Mouse (Mus musculus) neural tube, embryonic 11.5 days (tissue): ENCODE results near the gene Ep400. TPM values are rescaled to one million over a fixed set of nuclear protein-coding genes. Genes with fewer than 3 reads are reported as not detected.
"Not testable (repeated sequence)": the region's sequence is repeated elsewhere in the genome, so short reads cannot be mapped to it uniquely, and the experiment has no call there.

ENCODE experiments used
- ATAC-seq: fragments of 200-750 bp; cut with Nextera tagmentation; 2 replicates; pipeline ENCODE4 v1.8.0; 2017; ENCODE audit warnings: moderate number of reproducible peaks, mild to moderate bottlenecking, moderate TSS enrichment, moderate library complexity; ENCODE audit not compliant: insufficient read depth, low FRiP score, low TSS enrichment
- DNase-seq: peaks from one replicate; pipeline ENCODE4 v3.0.0-alpha.2; 2015; ENCODE audit warnings: low spot score
- H3K27ac ChIP-seq: fragments of 300-500 bp; sonication (generic); 2 replicates; pipeline ENCODE4 v1.5.1; 2014; ENCODE audit warnings: low read depth, mild to moderate bottlenecking, low read length
- H3K27me3 ChIP-seq: fragments of 300-500 bp; sonication (generic); 2 replicates; pipeline ENCODE4 v1.6.1; 2014; ENCODE audit warnings: mild to moderate bottlenecking, low read length, mixed read lengths; ENCODE audit not compliant: control insufficient read depth, insufficient read depth
- H3K36me3 ChIP-seq: fragments of 300-500 bp; sonication (generic); 2 replicates; pipeline ENCODE4 v1.6.1; 2014; ENCODE audit warnings: mild to moderate bottlenecking, low read length, moderate library complexity, mixed read lengths; ENCODE audit not compliant: control insufficient read depth, insufficient read depth
- H3K4me1 ChIP-seq: fragments of 300-500 bp; sonication (generic); 2 replicates; pipeline ENCODE4 v1.6.1; 2014; ENCODE audit warnings: low read length, mixed read lengths; ENCODE audit not compliant: control insufficient read depth, insufficient read depth
- H3K4me2 ChIP-seq: fragments of 300-500 bp; sonication (generic); 2 replicates; pipeline ENCODE4 v1.6.1; 2014; ENCODE audit warnings: low read depth, mild to moderate bottlenecking, moderate library complexity
- H3K4me3 ChIP-seq: fragments of 300-500 bp; sonication (generic); 2 replicates; pipeline ENCODE4 v1.5.1; 2014; ENCODE audit warnings: low read depth, low read length
- H3K9ac ChIP-seq: fragments of 300-500 bp; sonication (generic); 2 replicates; pipeline ENCODE4 v1.6.1; 2014; ENCODE audit warnings: mild to moderate bottlenecking, low read length
- H3K9me3 ChIP-seq: fragments of 300-500 bp; sonication (generic); 2 replicates; pipeline ENCODE4 v1.6.1; 2016; ENCODE audit warnings: low read length; ENCODE audit not compliant: control insufficient read depth
- WGBS: fragments of 180-500 bp; shearing (Covaris S2); extraction: QIAGEN DNeasy Blood & Tissue Kit; methylation state at CpG from one replicate; pipeline ENCODE4 v1.1.7; 2014; 5-methylcytosine and 5-hydroxymethylcytosine counted together
- polyA plus RNA-seq: library from polyadenylated mRNA; unstranded; fragments of >200 nt; fragmentation: Nextera tagmentation; extraction: Ambion mirVana; gene quantifications from 2 replicates; pipeline ENCODE4 v1.2.1, GENCODE M21; 2014

The Ep400 gene
- polyA plus RNA-seq, 1 experiment from 2014 or later = 50.4 TPM

- 91% methylated on average over 1 of the region's 1 CpGs for WGBS
- Histone ChIP-seq H3K9me3 (no peaks in the 10 kb centered on the region), H3K27ac (no peak overlapping the region), H3K4me1 (no peaks in the 10 kb centered on the region), H3K4me2 (no peak overlapping the region), H3K27me3 (no peaks in the 10 kb centered on the region), H3K36me3 (peaks cover 12% of the 10 kb centered on the region; the same call in 1 of the 2 replicates), H3K4me3 (no peak overlapping the region), H3K9ac (no peak overlapping the region)
- no peak for DNase-seq
- ATAC-seq = no peak
Observed at GRCm38 (mm10) chr5:110727850-110728249, 42.7 kb downstream of the Ep400 start.

- no peak overlapping the region for H3K4me3 ChIP-seq
- no peak overlapping the region for H3K9ac ChIP-seq
- no peaks in the 10 kb centered on the region for H3K27me3 ChIP-seq
- no peak overlapping the region for H3K4me2 ChIP-seq
- no peak overlapping the region for H3K27ac ChIP-seq
- peaks cover 10% of the 10 kb centered on the region for H3K36me3 ChIP-seq
- no peaks in the 10 kb centered on the region for H3K4me1 ChIP-seq
- DNase-seq (no peak), ATAC-seq (no peak)
- H3K9me3 ChIP-seq = no peaks in the 10 kb centered on the region
- 95% methylated on average over 2 of the region's 2 CpGs for WGBS
Observed at GRCm38 (mm10) chr5:110723543-110723942, 47.0 kb downstream of the Ep400 start.

- not testable (repeated sequence) for H3K4me2 ChIP-seq, H3K9me3 ChIP-seq, H3K9ac ChIP-seq, H3K27ac ChIP-seq, H3K4me1 ChIP-seq, H3K27me3 ChIP-seq, DNase-seq, H3K4me3 ChIP-seq, ATAC-seq
- H3K36me3 ChIP-seq = peaks cover 16% of the 10 kb centered on the region
- WGBS = 94% methylated on average over 1 of the region's 1 CpGs
Observed at GRCm38 (mm10) chr5:110721463-110721862, 49.1 kb downstream of the Ep400 start.

GRCm38 (mm10) chr5:110711455-110711854 lies 59.1 kb downstream of the Ep400 start:
- Histone ChIP-seq H3K27me3 (no peaks in the 10 kb centered on the region), H3K4me3 (no peak overlapping the region), H3K9ac (no peak overlapping the region), H3K9me3 (no peaks in the 10 kb centered on the region), H3K4me1 (no peaks in the 10 kb centered on the region), H3K27ac (no peak overlapping the region), H3K36me3 (peaks cover 14% of the 10 kb centered on the region), H3K4me2 (no peak overlapping the region)
- 98% methylated on average over 2 of the region's 2 CpGs for WGBS
- DNase-seq = no peak
- no peak for ATAC-seq

GRCm38 (mm10) chr5:110709256-110709655 lies 61.3 kb downstream of the Ep400 start:
- no peak overlapping the region for H3K27ac ChIP-seq
- WGBS = 94% methylated on average over 4 of the region's 4 CpGs
- H3K9me3 ChIP-seq = no peaks in the 10 kb centered on the region
- no peaks in the 10 kb centered on the region for H3K4me1 ChIP-seq
- H3K9ac ChIP-seq = no peak overlapping the region
- no peak for DNase-seq
- peaks cover 19% of the 10 kb centered on the region for H3K36me3 ChIP-seq
- ATAC-seq = no peak
- H3K27me3 ChIP-seq = no peaks in the 10 kb centered on the region
- no peak overlapping the region for H3K4me2 ChIP-seq
- H3K4me3 ChIP-seq = no peak overlapping the region

GRCm38 (mm10) chr5:110704004-110704403 lies 66.5 kb downstream of the Ep400 start:
- no peaks in the 10 kb centered on the region for H3K27me3 ChIP-seq
- H3K9ac ChIP-seq = no peak overlapping the region
- no peaks in the 10 kb centered on the region for H3K4me1 ChIP-seq
- H3K4me2 ChIP-seq = no peak overlapping the region
- H3K9me3 ChIP-seq = no peaks in the 10 kb centered on the region
- H3K4me3 ChIP-seq = no peak overlapping the region
- H3K36me3 ChIP-seq = peaks cover 26% of the 10 kb centered on the region
- no peak overlapping the region for H3K27ac ChIP-seq
- WGBS = 90% methylated on average over 1 of the region's 1 CpGs
- DNase-seq (no peak), ATAC-seq (no peak)

GRCm38 (mm10) chr5:110698617-110699016 lies 71.9 kb downstream of the Ep400 start:
- Histone ChIP-seq H3K27me3 (no peaks in the 10 kb centered on the region), H3K36me3 (peaks cover 20% of the 10 kb centered on the region), H3K4me1 (no peaks in the 10 kb centered on the region), H3K9me3 (no peaks in the 10 kb centered on the region), H3K4me3 (no peak overlapping the region), H3K27ac (no peak overlapping the region), H3K4me2 (no peak overlapping the region), H3K9ac (no peak overlapping the region)
- DNase-seq (no peak), ATAC-seq (no peak)
- WGBS = 82% methylated on average over 4 of the region's 4 CpGs

GRCm38 (mm10) chr5:110682041-110682440 lies 88.5 kb downstream of the Ep400 start:
- H3K4me1 ChIP-seq = no peaks in the 10 kb centered on the region
- DNase-seq (no peak), ATAC-seq (no peak)
- WGBS = 84% methylated on average over 8 of the region's 8 CpGs
- H3K27me3 ChIP-seq = no peaks in the 10 kb centered on the region
- H3K4me3 ChIP-seq = no peak overlapping the region
- H3K4me2 ChIP-seq = no peak overlapping the region
- no peaks in the 10 kb centered on the region for H3K9me3 ChIP-seq
- H3K9ac ChIP-seq = no peak overlapping the region
- H3K36me3 ChIP-seq = peaks cover 24% of the 10 kb centered on the region
- no peak overlapping the region for H3K27ac ChIP-seq

GRCm38 (mm10) chr5:110665486-110666121 lies 104.9 kb downstream of the Ep400 start:
- DNase-seq (no peak), ATAC-seq (no peak)
- Histone ChIP-seq H3K27ac (no peak overlapping the region), H3K4me2 (no peak overlapping the region), H3K9ac (no peak overlapping the region), H3K27me3 (no peaks in the 10 kb centered on the region), H3K4me3 (no peak overlapping the region), H3K4me1 (no peaks in the 10 kb centered on the region), H3K36me3 (peaks cover 32% of the 10 kb centered on the region), H3K9me3 (no peaks in the 10 kb centered on the region)
- 67% methylated on average over 6 of the region's 6 CpGs for WGBS
